Mouse (Mus musculus): ENCODE results near the gene Ms4a1.

DNA sequence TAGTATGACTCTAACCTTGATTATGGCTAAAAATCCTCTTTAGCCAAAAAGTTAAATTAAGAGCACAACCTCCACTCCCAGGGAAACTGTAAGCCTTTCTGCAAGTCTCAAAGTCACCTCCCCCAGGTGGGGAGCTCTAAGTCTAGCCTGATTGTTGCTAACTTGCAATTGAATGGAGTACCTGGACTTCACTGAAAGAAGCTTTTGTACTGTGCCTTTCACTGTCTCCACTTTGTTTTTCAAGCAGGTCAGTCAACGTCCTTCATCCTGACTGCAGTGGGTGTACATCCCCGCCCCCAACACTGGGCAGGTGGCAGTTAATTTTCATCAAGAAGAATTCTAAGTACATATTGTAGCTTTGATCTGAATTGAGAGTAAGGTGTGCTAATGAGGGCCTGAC lies 32.9 kb upstream of the Ms4a1 start:
- no peak for TF ChIP-seq GATA1 (IDR thresholded peaks at IDR 0.05; ENCODE audit: borderline replicate concordance, low read length)
- no peak for TF ChIP-seq FLI1 (IDR thresholded peaks at IDR 0.05; ENCODE audit: low read length)

All from megakaryocyte, embryonic 14.5 days (primary cell).